Mouse (Mus musculus) liver, embryonic 11.5 days (tissue): ENCODE data around the gene Scube1. TPM values are rescaled to one million over a fixed set of nuclear protein-coding genes. Genes with fewer than 3 reads are reported as not detected.

Source experiments
- ATAC-seq: fragments of 200-750 bp; cut with Nextera tagmentation; replicated peaks from 2 replicates; pipeline ENCODE4 v1.8.0; 2017; ENCODE audit warnings: moderate number of reproducible peaks, mild to moderate bottlenecking, moderate TSS enrichment, moderate library complexity; ENCODE audit not compliant: low FRiP score
- DNase-seq: peaks from one replicate; pipeline ENCODE4 v3.0.0-alpha.2; 2017; ENCODE audit warnings: low spot score
- H3K27ac ChIP-seq: fragments of 300-500 bp; sonication (generic); 2 replicates; pipeline ENCODE4 v1.5.1; 2014; ENCODE audit warnings: mild to moderate bottlenecking, low read depth, low read length, control low read depth
- H3K27me3 ChIP-seq: fragments of 300-500 bp; sonication (generic); replicated peaks from 2 replicates; pipeline ENCODE4 v1.6.1; 2014; ENCODE audit warnings: low read length, mixed read lengths; ENCODE audit not compliant: control insufficient read depth, insufficient read depth
- H3K36me3 ChIP-seq: fragments of 300-500 bp; sonication (generic); 2 replicates; pipeline ENCODE4 v1.6.1; 2014; ENCODE audit warnings: mild to moderate bottlenecking, low read length, moderate library complexity, mixed read lengths; ENCODE audit not compliant: control insufficient read depth, insufficient read depth
- H3K4me1 ChIP-seq: fragments of 300-500 bp; sonication (generic); replicated peaks from 2 replicates; pipeline ENCODE4 v1.6.1; 2014; ENCODE audit warnings: low read length, mixed read lengths; ENCODE audit not compliant: control insufficient read depth, insufficient read depth
- H3K4me2 ChIP-seq: fragments of 300-500 bp; sonication (generic); 2 replicates; pipeline ENCODE4 v1.6.1; 2014; ENCODE audit warnings: mild to moderate bottlenecking, control low read depth, moderate library complexity
- H3K4me3 ChIP-seq: fragments of 300-500 bp; sonication (generic); 2 replicates; pipeline ENCODE4 v1.5.1; 2014; ENCODE audit warnings: low read depth, low read length, control low read depth
- H3K9ac ChIP-seq: fragments of 300-500 bp; sonication (generic); 2 replicates; pipeline ENCODE4 v1.6.1; 2014; ENCODE audit warnings: low read depth, low read length, control low read depth
- H3K9me3 ChIP-seq: fragments of 300-500 bp; sonication (generic); 2 replicates; pipeline ENCODE4 v1.6.1; 2016; ENCODE audit warnings: low read length, inconsistent platforms, mixed read lengths; ENCODE audit not compliant: control insufficient read depth
- WGBS: fragments of 180-500 bp; shearing (Covaris S2); extraction: QIAGEN DNeasy Blood & Tissue Kit; methylation state at CpG from one replicate; pipeline ENCODE4 v1.1.7; 2014; 5-methylcytosine and 5-hydroxymethylcytosine counted together
- polyA plus RNA-seq: library from polyadenylated mRNA; unstranded; fragments of >200 nt; fragmentation: Nextera tagmentation; extraction: Ambion mirVana; gene quantifications from 2 replicates; pipeline ENCODE4 v1.2.1, GENCODE M21; 2014

Gene Scube1
- polyA plus RNA-seq, 1 experiment from 2014 or later = 4.0 TPM

DNA sequence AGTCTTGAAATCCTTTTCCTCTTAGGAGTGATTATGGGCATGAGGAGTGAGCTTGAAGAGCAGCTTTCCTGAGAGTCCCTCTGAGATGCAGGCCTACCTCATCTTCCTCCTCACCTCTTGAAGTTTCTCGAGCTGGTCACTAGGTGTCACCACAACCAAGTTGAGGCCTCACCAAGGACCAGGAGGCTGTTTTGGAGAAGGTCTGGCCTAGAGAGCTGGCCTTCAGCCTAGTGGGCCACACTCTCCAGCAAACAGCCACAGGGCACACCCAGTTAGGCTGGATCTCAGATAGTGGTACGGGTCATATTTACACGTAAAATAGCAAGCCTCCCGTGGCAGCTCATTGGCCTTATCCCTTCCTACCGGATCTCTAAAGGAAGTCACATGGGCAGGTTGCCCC is 60.1 kb downstream of the Scube1 start:
- Histone ChIP-seq H3K9me3 (no peaks in the 10 kb centered on the region), H3K36me3 (no peaks in the 10 kb centered on the region), H3K9ac (no peak overlapping the region), H3K4me1 (no peaks in the 10 kb centered on the region), H3K4me3 (no peak overlapping the region), H3K27me3 (no peaks in the 10 kb centered on the region), H3K4me2 (no peak overlapping the region), H3K27ac (no peak overlapping the region)
- WGBS = 57% methylated on average over 5 of the region's 5 CpGs
- ATAC-seq (no peak), DNase-seq (no peak)

DNA sequence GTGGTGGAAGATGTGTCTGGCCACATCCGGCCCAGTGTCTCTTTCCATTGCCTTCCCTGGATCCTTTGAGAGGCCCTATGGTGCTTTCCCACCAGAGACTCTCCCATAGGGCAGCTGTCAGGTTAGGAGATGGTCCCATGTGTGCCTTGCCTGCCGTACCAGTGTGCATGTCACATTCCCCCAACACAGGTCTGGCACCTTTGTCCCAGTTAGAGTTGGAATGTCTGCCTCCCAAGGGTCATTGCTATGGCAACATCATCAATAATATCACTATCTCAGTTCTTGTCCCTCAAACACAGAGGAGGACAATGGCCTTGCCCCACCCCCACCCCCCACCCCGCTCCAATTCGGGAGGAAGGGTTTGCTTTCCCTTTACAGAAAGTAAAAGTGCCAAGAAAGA is 61.8 kb downstream of the Scube1 start:
- Histone ChIP-seq H3K4me2 (no peak overlapping the region), H3K27ac (no peak overlapping the region), H3K4me3 (no peak overlapping the region), H3K9ac (no peak overlapping the region), H3K9me3 (no peaks in the 10 kb centered on the region), H3K36me3 (no peaks in the 10 kb centered on the region), H3K4me1 (no peaks in the 10 kb centered on the region), H3K27me3 (no peaks in the 10 kb centered on the region)
- 50% methylated on average over 4 of the region's 4 CpGs for WGBS
- ATAC-seq (no peak), DNase-seq (no peak)

- Histone ChIP-seq H3K27me3 (no peaks in the 10 kb centered on the region), H3K4me2 (no peak overlapping the region), H3K9me3 (no peaks in the 10 kb centered on the region), H3K36me3 (no peaks in the 10 kb centered on the region), H3K4me1 (no peaks in the 10 kb centered on the region), H3K27ac (no peak overlapping the region), H3K9ac (no peak overlapping the region), H3K4me3 (no peak overlapping the region)
- DNase-seq (no peak), ATAC-seq (no peak)
- 47% methylated on average over 7 of the region's 7 CpGs for WGBS
Measured at GRCm38 (mm10) chr15:83662106-83662505, 62.7 kb downstream of the Scube1 start.

DNA sequence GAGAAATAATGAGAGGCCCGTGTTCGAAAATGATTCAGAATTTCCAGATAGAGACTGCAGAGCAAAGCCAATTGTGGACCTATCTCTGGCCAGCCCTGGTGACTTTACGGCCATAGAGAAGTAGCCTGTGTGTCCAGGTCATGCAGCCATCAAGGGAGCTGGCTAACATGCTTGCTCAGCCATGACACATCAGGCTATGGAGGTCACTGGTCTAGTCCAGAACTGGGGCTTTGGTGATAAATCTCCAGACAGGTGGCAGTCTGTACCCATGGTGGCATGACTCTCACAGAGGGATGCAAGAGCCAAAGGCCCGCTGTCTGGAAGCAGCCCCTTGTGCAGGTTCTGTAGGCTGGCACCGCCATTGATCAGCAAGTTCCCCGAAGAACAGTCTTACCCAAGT is 82.3 kb downstream of the Scube1 start:
- no peak for DNase-seq
- 89% methylated on average over 6 of the region's 6 CpGs for WGBS
- no peak for ATAC-seq
- Histone ChIP-seq H3K27ac (no peak overlapping the region), H3K36me3 (no peaks in the 10 kb centered on the region), H3K9ac (no peak overlapping the region), H3K4me2 (no peak overlapping the region), H3K9me3 (no peaks in the 10 kb centered on the region), H3K4me3 (no peak overlapping the region), H3K4me1 (peaks cover 3% of the 10 kb centered on the region; the same call in 1 of the 2 replicates), H3K27me3 (0 out of 2 replicates have a peak, but pooled peaks cover 2% of the 10 kb centered on the region)

DNA sequence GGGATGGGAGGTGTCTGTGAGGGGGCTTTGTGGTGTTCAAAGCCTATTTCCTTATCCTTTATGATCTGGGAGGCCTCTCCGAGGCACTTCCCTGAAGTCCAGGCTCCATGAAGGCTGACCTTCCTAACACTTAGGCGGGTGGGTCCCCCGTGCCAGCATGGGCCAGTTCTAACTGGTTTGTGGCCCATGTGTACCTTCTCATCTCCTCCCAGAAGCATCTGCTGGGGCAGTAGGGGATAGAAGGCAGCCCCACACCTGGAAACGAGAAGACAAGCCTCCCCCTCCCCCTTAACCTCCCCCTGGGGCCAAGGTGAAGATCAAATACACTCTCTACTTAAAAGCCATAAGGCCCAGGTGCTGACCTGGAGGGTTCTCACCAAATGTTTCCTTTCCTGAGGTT is 84.6 kb downstream of the Scube1 start:
- peaks cover 3% of the 10 kb centered on the region; the same call in 1 of the 2 replicates for H3K4me1 ChIP-seq
- DNase-seq = no peak
- H3K4me3 ChIP-seq = no peak overlapping the region

DNA sequence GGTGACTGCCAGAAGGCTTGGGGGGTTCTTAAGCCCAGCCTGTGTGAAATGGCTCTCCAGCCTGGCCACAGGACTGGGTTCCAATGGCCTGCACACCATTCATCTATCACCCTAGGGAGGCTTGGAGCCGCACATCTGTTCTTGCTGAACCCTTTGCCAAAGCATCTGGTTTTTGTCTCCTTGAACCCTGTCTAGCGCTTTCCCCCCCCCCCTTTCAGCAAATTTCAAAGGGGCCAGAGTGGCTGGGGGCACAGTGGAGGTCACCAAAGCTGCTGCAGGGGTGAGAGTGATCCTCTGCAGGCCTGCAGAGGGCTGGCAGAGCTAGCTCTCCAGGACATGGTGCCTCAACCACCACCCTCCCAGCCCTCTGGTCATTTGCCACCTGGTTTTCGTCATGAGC is 85.7 kb downstream of the Scube1 start:
- DNase-seq = no peak
- Histone ChIP-seq H3K4me2 (no peak overlapping the region), H3K27ac (no peak overlapping the region), H3K4me3 (no peak overlapping the region), H3K4me1 (peaks cover 3% of the 10 kb centered on the region; the same call in 1 of the 2 replicates), H3K36me3 (no peaks in the 10 kb centered on the region), H3K9ac (no peak overlapping the region), H3K9me3 (no peaks in the 10 kb centered on the region), H3K27me3 (0 out of 2 replicates have a peak, but pooled peaks cover 2% of the 10 kb centered on the region)
- 46% methylated on average over 3 of the region's 3 CpGs for WGBS
- ATAC-seq = no peak

More for the DNA sequence above, 84.6 kb downstream of the Scube1 start:
- no peak overlapping the region for H3K9ac ChIP-seq
- no peak overlapping the region for H3K27ac ChIP-seq
- H3K27me3 ChIP-seq = 0 out of 2 replicates have a peak, but pooled peaks cover 2% of the 10 kb centered on the region
- H3K36me3 ChIP-seq = no peaks in the 10 kb centered on the region
- H3K4me2 ChIP-seq = no peak overlapping the region
- 34% methylated on average over 4 of the region's 4 CpGs for WGBS
- H3K9me3 ChIP-seq = no peaks in the 10 kb centered on the region
- no peak for ATAC-seq

DNA sequence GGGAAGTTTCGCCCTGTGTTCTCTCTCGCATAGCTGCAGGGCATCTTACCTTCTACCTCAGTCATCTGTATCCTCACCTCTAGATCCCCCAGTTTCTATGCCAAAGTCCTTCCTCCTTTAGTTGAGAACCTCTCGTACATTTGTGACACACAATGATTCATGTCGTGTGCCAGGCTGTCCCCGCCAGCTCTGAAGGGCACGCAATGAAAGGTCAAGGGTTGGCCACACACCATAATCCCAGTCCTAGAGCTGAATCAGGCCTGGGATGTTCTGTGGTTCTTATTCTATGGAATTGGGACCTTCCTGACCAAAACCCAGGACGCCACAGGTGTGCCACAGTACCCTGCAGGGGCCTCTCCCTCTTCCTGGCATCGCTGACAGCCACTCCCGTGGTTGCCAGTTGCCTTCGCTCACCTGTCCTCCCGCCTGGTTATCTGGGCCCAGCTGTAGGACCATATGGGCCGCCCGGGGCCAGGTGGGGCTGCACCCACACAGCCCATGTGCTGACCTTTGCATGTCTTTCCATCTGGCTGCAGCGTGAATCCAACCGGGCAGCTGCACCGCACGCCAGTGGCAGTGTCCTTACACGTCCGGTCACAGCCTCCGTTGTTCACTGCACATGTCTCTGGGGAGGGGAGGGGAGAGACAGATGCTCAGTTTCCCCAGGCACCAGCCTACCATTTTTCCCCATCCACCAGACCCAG is 86.5 kb downstream of the Scube1 start:
- H3K36me3 ChIP-seq = no peaks in the 10 kb centered on the region
- whole genome bisulfite sequencing = 72% methylated on average over 20 of the region's 20 CpGs
- no peak overlapping the region for H3K4me3 ChIP-seq
- ATAC-seq = no peak
- no peak for DNase-seq
- H3K9me3 ChIP-seq = no peaks in the 10 kb centered on the region
- H3K9ac ChIP-seq = no peak overlapping the region
- peaks cover 3% of the 10 kb centered on the region; the same call in 1 of the 2 replicates for H3K4me1 ChIP-seq
- H3K4me2 ChIP-seq = no peak overlapping the region
- H3K27me3 ChIP-seq = 0 out of 2 replicates have a peak, but pooled peaks cover 2% of the 10 kb centered on the region
- no peak overlapping the region for H3K27ac ChIP-seq

- 64% methylated on average over 6 of the region's 6 CpGs for WGBS
- H3K27me3 ChIP-seq = 0 out of 2 replicates have a peak, but pooled peaks cover 2% of the 10 kb centered on the region
- H3K4me2 ChIP-seq = no peak overlapping the region
- H3K9me3 ChIP-seq = no peaks in the 10 kb centered on the region
- DNase-seq = no peak
- H3K4me3 ChIP-seq = no peak overlapping the region
- H3K4me1 ChIP-seq = peaks cover 3% of the 10 kb centered on the region; the same call in 1 of the 2 replicates
- no peak overlapping the region for H3K27ac ChIP-seq
- H3K36me3 ChIP-seq = no peaks in the 10 kb centered on the region
- H3K9ac ChIP-seq = no peak overlapping the region
- ATAC-seq = no peak
Measured at GRCm38 (mm10) chr15:83636759-83637158, 88.1 kb downstream of the Scube1 start.

DNA sequence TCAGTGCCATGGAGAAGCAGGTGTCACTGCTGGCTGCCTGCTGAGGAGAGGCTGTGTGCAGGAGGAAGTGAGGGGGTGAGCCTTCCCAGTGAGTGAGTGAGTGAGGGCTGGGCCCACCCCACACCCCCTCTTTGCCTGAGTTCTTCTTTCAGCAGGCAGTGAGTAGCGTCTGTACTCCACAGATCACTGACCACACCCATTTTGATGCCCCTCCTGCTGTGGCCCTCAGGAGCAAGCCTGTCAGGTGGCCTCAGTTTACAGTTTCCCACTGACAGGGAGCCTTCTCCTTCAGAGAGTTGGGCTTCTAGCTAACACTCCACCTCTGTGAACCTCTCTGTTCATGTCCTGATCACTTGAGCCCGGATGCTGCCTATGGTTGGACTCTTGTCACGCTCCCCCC is 89.6 kb downstream of the Scube1 start:
- ATAC-seq = no peak

More for the DNA sequence above, 89.6 kb downstream of the Scube1 start:
- Histone ChIP-seq H3K27me3 (0 out of 2 replicates have a peak, but pooled peaks cover 2% of the 10 kb centered on the region), H3K9me3 (no peaks in the 10 kb centered on the region), H3K9ac (no peak overlapping the region), H3K4me2 (no peak overlapping the region), H3K27ac (no peak overlapping the region), H3K36me3 (no peaks in the 10 kb centered on the region), H3K4me1 (peaks cover 3% of the 10 kb centered on the region; the same call in 1 of the 2 replicates), H3K4me3 (no peak overlapping the region)
- no peak for DNase-seq
- 41% methylated on average over 3 of the region's 3 CpGs for WGBS
